Mouse (Mus musculus) forebrain, embryonic 16.5 days (tissue): ENCODE results near the gene Lrp11. TPM values are rescaled to one million over a fixed set of nuclear protein-coding genes. Genes with fewer than 3 reads are reported as not detected.
"Not testable (repeated sequence)": the region's sequence is repeated elsewhere in the genome, so short reads cannot be mapped to it uniquely, and the experiment has no call there.

ENCODE experiments used
- ATAC-seq: fragments of 200-750 bp; cut with Nextera tagmentation; 2 replicates; pipeline ENCODE4 v1.8.0; 2017; ENCODE audit warnings: mild to moderate bottlenecking, moderate library complexity
- H3K27ac ChIP-seq: fragments of 300-500 bp; sonication (generic); 2 replicates; pipeline ENCODE4 v1.5.1; 2014; ENCODE audit warnings: low read length, control low read depth
- H3K27me3 ChIP-seq: fragments of 300-500 bp; sonication (generic); replicated peaks from 2 replicates; pipeline ENCODE4 v1.6.1; 2014; ENCODE audit warnings: low read length; ENCODE audit not compliant: control insufficient read depth, insufficient read depth
- H3K36me3 ChIP-seq: fragments of 300-500 bp; sonication (generic); 2 replicates; pipeline ENCODE4 v1.6.1; 2014; ENCODE audit not compliant: control insufficient read depth, insufficient read depth
- H3K4me1 ChIP-seq: fragments of 300-500 bp; sonication (generic); replicated peaks from 2 replicates; pipeline ENCODE4 v1.6.1; 2014; ENCODE audit warnings: low read length; ENCODE audit not compliant: control insufficient read depth, insufficient read depth
- H3K4me2 ChIP-seq: fragments of 300-500 bp; sonication (generic); 2 replicates; pipeline ENCODE4 v1.6.1; 2014; ENCODE audit warnings: mild to moderate bottlenecking, low read length, control low read depth
- H3K4me3 ChIP-seq: fragments of 300-500 bp; sonication (generic); replicated peaks from 2 replicates; pipeline ENCODE4 v1.5.1; 2014; ENCODE audit warnings: mild to moderate bottlenecking, low read length, control low read depth
- H3K9ac ChIP-seq: fragments of 300-500 bp; sonication (generic); replicated peaks from 2 replicates; pipeline ENCODE4 v1.6.1; 2014; ENCODE audit warnings: low read depth, low read length, control low read depth
- H3K9me3 ChIP-seq: fragments of 300-500 bp; sonication (generic); 2 replicates; pipeline ENCODE4 v1.6.1; 2016; ENCODE audit warnings: low read length; ENCODE audit not compliant: control insufficient read depth
- WGBS: fragments of 180-500 bp; shearing (Covaris S2); extraction: QIAGEN DNeasy Blood & Tissue Kit; methylation state at CpG from one replicate; pipeline ENCODE4 v1.1.7; 2014; 5-methylcytosine and 5-hydroxymethylcytosine counted together
- polyA plus RNA-seq: library from polyadenylated mRNA; unstranded; fragments of >200 nt; fragmentation: Nextera tagmentation; extraction: Ambion mirVana; gene quantifications from 2 replicates; pipeline ENCODE4 v1.2.1, GENCODE M21; 2015

The Lrp11 gene
- polyA plus RNA-seq, 1 experiment from 2014 or later = 38.6 TPM

GRCm38 (mm10) chr10:7617556-7617955, 28.0 kb downstream of the Lrp11 start:
- WGBS = 30% methylated on average over 3 of the region's 3 CpGs
- not testable (repeated sequence) for ATAC-seq, H3K9ac ChIP-seq, H3K4me2 ChIP-seq, H3K27me3 ChIP-seq, H3K36me3 ChIP-seq, H3K4me3 ChIP-seq, H3K27ac ChIP-seq, H3K4me1 ChIP-seq, H3K9me3 ChIP-seq

DNA sequence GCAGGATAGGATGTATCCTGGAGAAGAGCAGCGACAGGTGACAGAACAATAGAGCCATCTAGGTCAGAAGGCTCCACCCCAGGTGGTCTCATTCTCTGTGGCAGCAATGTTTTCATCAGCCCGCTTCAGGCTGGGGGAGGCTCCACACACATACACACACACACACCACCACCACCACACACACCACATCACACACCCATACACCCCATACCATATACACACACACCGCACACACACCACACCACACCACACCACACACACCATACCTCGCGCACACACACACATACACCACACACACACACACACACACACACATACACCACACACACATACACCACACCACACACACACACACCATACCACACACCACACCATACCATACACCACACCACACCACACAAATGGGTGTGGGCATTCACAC, 30.2 kb downstream of the Lrp11 start:
- Histone ChIP-seq H3K4me2 (no peak overlapping the region), H3K9me3 (peaks cover 1% of the 10 kb centered on the region), H3K4me3 (no peak overlapping the region), H3K27ac (no peak overlapping the region), H3K9ac (no peak overlapping the region), H3K36me3 (peaks cover under 1% of the 10 kb centered on the region), H3K27me3 (no peaks in the 10 kb centered on the region), H3K4me1 (no peaks in the 10 kb centered on the region)
- WGBS = 82% methylated on average over 4 of the region's 5 CpGs
- ATAC-seq = no peak

DNA sequence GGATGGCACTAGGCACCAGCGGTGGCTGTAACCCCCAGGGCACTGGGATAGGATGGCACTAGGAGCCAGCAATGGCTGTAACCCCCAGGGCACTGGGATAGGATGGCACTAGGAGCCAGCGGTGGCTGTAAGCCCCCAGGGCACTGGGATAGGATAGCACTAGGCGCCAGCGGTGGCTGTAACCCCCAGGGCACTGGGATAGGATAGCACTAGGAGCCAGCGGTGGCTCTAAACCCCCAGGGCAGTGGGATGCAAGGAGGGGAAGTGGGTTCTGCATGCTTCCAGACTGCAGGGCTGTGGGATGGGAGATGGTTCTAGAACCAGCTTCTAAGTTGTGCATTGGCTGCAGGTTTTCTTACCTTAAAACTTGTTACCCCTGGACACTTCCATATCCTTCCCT, 31.1 kb downstream of the Lrp11 start:
- Histone ChIP-seq H3K9me3 (no peaks in the 10 kb centered on the region), H3K9ac (no peak overlapping the region), H3K27me3 (no peaks in the 10 kb centered on the region), H3K4me2 (no peak overlapping the region), H3K27ac (no peak overlapping the region), H3K36me3 (no peaks in the 10 kb centered on the region), H3K4me3 (no peak overlapping the region), H3K4me1 (no peaks in the 10 kb centered on the region)
- no peak for ATAC-seq
- WGBS = 68% methylated on average over 5 of the region's 5 CpGs

GRCm38 (mm10) chr10:7622378-7622777, 32.8 kb downstream of the Lrp11 start:
- H3K4me2 ChIP-seq = no peak overlapping the region
- no peaks in the 10 kb centered on the region for H3K27me3 ChIP-seq
- no peaks in the 10 kb centered on the region for H3K4me1 ChIP-seq
- H3K9ac ChIP-seq = no peak overlapping the region
- 97% methylated on average over 3 of the region's 3 CpGs for WGBS
- no peak overlapping the region for H3K27ac ChIP-seq
- H3K36me3 ChIP-seq = no peaks in the 10 kb centered on the region
- H3K9me3 ChIP-seq = no peaks in the 10 kb centered on the region
- no peak overlapping the region for H3K4me3 ChIP-seq
- ATAC-seq = no peak

DNA sequence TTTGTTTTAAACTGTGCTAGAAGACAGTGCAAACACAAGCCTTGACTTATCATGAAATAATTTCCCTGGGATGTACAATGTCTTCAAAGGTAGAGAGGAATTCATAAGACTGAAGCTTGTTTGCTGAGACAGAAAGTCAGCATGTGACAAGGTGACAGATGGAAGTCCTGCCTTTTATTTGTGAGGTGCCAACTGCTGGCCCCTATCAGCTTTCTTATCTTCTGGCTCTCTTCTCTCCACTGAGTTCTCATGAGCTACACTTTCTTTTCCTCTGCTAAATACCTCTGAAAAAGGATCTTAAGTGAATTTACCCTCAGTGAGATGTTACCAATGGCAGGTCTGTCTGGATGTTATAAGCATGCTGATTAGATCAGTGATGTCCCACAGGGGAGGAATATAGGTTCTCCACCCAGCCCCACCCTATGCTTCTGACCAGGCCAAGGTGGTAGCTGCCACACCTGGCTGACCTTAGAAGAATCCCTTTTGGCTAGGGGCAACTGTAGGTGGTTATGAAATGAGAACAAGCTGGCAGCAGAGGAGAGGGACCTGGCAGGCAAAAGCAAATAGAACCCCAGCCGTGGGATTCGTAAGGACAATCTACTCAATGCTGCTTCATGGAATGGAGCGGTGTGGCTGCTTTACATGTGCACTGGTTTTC, 34.4 kb downstream of the Lrp11 start:
- ATAC-seq = no peak
- no peaks in the 10 kb centered on the region for H3K4me1 ChIP-seq
- H3K9me3 ChIP-seq = no peaks in the 10 kb centered on the region
- 97% methylated on average over 3 of the region's 3 CpGs for WGBS
- peaks cover 5% of the 10 kb centered on the region for H3K36me3 ChIP-seq
- no peak overlapping the region for H3K4me3 ChIP-seq
- H3K27me3 ChIP-seq = no peaks in the 10 kb centered on the region
- H3K9ac ChIP-seq = no peak overlapping the region
- H3K4me2 ChIP-seq = no peak overlapping the region
- H3K27ac ChIP-seq = no peak overlapping the region

- H3K4me1 ChIP-seq = no peaks in the 10 kb centered on the region
- 93% methylated on average over 4 of the region's 4 CpGs for WGBS
- no peak overlapping the region for H3K4me2 ChIP-seq
- no peak for ATAC-seq
- H3K27me3 ChIP-seq = no peaks in the 10 kb centered on the region
- H3K9me3 ChIP-seq = no peaks in the 10 kb centered on the region
- H3K27ac ChIP-seq = no peak overlapping the region
- H3K36me3 ChIP-seq = peaks cover 16% of the 10 kb centered on the region
- no peak overlapping the region for H3K4me3 ChIP-seq
- no peak overlapping the region for H3K9ac ChIP-seq
Measured at GRCm38 (mm10) chr10:7629092-7629491, 39.5 kb downstream of the Lrp11 start.

DNA sequence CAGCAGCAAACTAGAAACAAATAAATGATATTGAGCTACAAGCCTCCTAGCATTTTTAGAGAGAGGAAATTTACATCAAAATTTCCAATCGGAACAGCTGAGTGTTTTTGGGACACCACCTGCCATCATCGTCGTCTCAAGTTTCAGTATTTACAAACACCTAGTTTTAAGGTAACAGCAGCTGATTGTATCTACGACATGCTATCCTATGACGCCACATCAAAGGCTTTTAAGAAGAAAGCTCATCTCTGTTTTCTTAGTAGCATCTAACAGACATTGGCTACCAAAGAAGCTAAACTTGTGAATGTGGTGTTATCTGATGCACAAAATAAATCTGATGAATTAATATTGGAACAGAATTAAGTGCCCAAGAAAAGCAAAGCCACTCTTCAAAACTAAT, 40.7 kb downstream of the Lrp11 start:
- H3K4me2 ChIP-seq = no peak overlapping the region
- peaks cover 16% of the 10 kb centered on the region for H3K36me3 ChIP-seq
- WGBS = 97% methylated on average over 5 of the region's 5 CpGs
- H3K4me3 ChIP-seq = no peak overlapping the region
- H3K27me3 ChIP-seq = no peaks in the 10 kb centered on the region
- no peaks in the 10 kb centered on the region for H3K9me3 ChIP-seq
- ATAC-seq = no peak
- H3K4me1 ChIP-seq = no peaks in the 10 kb centered on the region
- no peak overlapping the region for H3K9ac ChIP-seq
- no peak overlapping the region for H3K27ac ChIP-seq

GRCm38 (mm10) chr10:7630951-7631720, 41.5 kb downstream of the Lrp11 start:
- Histone ChIP-seq H3K4me2 (no peak overlapping the region), H3K36me3 (peaks cover 16% of the 10 kb centered on the region), H3K4me3 (no peak overlapping the region), H3K27ac (no peak overlapping the region), H3K27me3 (no peaks in the 10 kb centered on the region), H3K9me3 (no peaks in the 10 kb centered on the region), H3K4me1 (no peaks in the 10 kb centered on the region), H3K9ac (no peak overlapping the region)
- 81% methylated on average over 16 of the region's 16 CpGs for WGBS
- ATAC-seq = no peak

- no peak for ATAC-seq
- 94% methylated on average over 12 of the region's 12 CpGs for WGBS
- H3K4me3 ChIP-seq = no peak overlapping the region
- H3K4me2 ChIP-seq = no peak overlapping the region
- no peaks in the 10 kb centered on the region for H3K9me3 ChIP-seq
- no peak overlapping the region for H3K9ac ChIP-seq
- H3K36me3 ChIP-seq = peaks cover 30% of the 10 kb centered on the region
- H3K27ac ChIP-seq = no peak overlapping the region
- no peaks in the 10 kb centered on the region for H3K27me3 ChIP-seq
- no peaks in the 10 kb centered on the region for H3K4me1 ChIP-seq
Measured at GRCm38 (mm10) chr10:7640366-7640765, 50.8 kb downstream of the Lrp11 start.
